Mouse (Mus musculus): ENCODE data around the gene Nagpa. TPM values are rescaled to one million over a fixed set of nuclear protein-coding genes. Genes with fewer than 3 reads are reported as not detected.
A peak's percentile ranks its signal among the peaks of the same experiment; 100 is the strongest.

Nagpa gene
- total and polyA plus RNA-seq, 2 experiments from 2014 or later, result 7.4 to 8.5 TPM

DNA sequence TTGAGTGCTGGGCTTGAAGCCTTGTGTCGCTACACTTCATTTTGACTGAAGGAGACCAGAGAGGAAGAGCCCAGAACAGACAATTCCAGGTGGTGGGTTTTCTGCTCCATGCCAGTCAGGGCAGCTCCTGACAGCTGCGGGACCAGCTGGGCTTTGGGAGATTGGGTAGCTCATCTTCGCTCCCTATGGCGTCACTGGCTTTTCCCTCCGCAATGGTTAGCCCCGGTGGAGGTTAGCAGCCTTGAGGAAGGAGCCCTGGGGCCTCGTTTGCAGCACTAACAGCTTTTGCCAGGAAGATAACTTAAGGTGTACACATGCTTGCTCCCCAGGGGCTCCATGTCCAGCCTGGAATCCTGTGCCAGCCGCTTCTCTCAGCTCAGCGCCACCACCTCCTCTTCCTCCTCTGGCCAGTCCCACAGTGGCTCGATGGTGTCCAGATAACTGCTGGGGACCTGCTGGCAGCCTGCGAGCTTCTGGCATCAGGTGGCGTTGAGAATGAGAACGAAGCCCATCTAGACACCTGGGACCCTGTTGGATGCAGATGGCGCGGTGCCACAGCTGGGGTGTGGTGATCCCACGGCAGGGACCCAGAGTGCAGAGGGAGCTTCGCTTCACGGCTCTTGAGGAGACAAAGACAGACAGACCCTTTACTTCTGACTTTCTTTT, 20.4 kb downstream of the Nagpa start:
- no peak overlapping the region for H3K4me2 ChIP-seq (ENCODE audit: low read depth, low read length)
- TF ChIP-seq CTCF (IDR thresholded peaks at IDR 0.05; ENCODE audit: low read depth), result no peak
- WGBS, result 65% methylated on average over 18 of the region's 18 CpGs
- H3K9ac ChIP-seq (replicated peaks; ENCODE audit: low read length), result no peak overlapping the region
- ATAC-seq (no peak), DNase-seq (ENCODE audit: low spot score) (peak; percentile 20)
- no peaks in the 10 kb centered on the region for H3K4me1 ChIP-seq (ENCODE audit: insufficient read depth, low read length)
- H3K27ac ChIP-seq, result no peak overlapping the region
- no peaks in the 10 kb centered on the region for H3K9me3 ChIP-seq (ENCODE audit: low read length)
- H3K27me3 ChIP-seq (ENCODE audit: insufficient read depth, low read length), result no peaks in the 10 kb centered on the region
- no peak overlapping the region for H3K4me3 ChIP-seq (ENCODE audit: low read length)
- no peaks in the 10 kb centered on the region for H3K36me3 ChIP-seq (ENCODE audit: insufficient read depth, low read length)

DNA sequence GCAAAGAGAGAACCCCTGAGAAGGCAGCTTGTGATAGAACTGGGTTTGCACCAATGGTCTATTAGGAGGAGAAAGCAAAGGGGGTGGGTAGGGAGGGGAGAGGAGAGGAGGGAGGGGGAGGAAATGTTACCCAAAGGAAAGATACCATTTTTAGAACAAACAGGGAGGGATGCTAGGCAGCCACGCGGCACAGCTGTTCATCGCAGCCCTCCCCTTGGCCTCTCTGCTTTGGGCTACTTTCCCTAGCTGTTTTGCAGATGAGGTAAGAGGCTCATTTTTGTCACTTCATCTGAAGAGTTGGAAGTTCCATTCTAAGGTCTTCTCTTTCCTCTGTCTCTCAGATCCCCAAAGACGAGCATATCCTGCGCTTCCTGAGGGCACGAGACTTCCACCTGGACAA, 31.2 kb downstream of the Nagpa start:
- Histone ChIP-seq H3K4me3 (ENCODE audit: low read length) (no peak overlapping the region), H3K27ac (no peak overlapping the region), H3K9me3 (ENCODE audit: low read length) (no peaks in the 10 kb centered on the region), H3K4me1 (ENCODE audit: insufficient read depth, low read length) (no peaks in the 10 kb centered on the region), H3K27me3 (ENCODE audit: insufficient read depth, low read length) (no peaks in the 10 kb centered on the region), H3K4me2 (ENCODE audit: low read depth, low read length) (no peak overlapping the region), H3K9ac (replicated peaks; ENCODE audit: low read length) (no peak overlapping the region), H3K36me3 (ENCODE audit: insufficient read depth, low read length) (no peaks in the 10 kb centered on the region)
- 89% methylated on average over 6 of the region's 6 CpGs for WGBS
- TF ChIP-seq CTCF (IDR thresholded peaks at IDR 0.05; ENCODE audit: low read depth), result no peak
- no peak for DNase-seq (ENCODE audit: low spot score)
- no peak for ATAC-seq

DNA sequence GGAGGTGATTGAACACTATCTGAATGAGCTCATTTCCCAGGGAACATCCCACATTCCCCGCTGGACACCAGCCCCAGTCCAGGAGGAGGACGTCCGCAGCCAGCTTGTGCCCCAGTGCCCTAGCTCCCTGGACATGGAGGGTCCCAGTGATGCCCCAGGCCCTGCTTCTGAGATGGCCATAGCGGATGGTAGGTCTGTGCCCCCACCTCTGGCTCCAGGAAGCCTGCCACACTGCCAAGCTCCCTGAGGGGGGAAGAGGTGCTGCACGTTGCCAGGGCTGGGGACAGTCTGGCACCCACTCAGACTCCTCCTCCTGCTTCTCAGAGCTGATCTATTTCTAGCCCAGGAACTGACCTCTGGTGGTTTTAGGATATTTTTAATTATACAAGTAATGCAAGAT, 35.0 kb downstream of the Nagpa start:
- Histone ChIP-seq H3K4me2 (ENCODE audit: low read depth, low read length) (no peak overlapping the region), H3K36me3 (ENCODE audit: insufficient read depth, low read length) (no peaks in the 10 kb centered on the region), H3K4me1 (ENCODE audit: insufficient read depth, low read length) (no peaks in the 10 kb centered on the region), H3K9ac (replicated peaks; ENCODE audit: low read length) (no peak overlapping the region), H3K27me3 (ENCODE audit: insufficient read depth, low read length) (no peaks in the 10 kb centered on the region), H3K9me3 (ENCODE audit: low read length) (no peaks in the 10 kb centered on the region), H3K27ac (no peak overlapping the region), H3K4me3 (ENCODE audit: low read length) (no peak overlapping the region)
- TF ChIP-seq CTCF (IDR thresholded peaks at IDR 0.05; ENCODE audit: low read depth), result no peak
- DNase-seq (ENCODE audit: low spot score) (no peak), ATAC-seq (no peak)
- 73% methylated on average over 5 of the region's 5 CpGs for WGBS

DNA sequence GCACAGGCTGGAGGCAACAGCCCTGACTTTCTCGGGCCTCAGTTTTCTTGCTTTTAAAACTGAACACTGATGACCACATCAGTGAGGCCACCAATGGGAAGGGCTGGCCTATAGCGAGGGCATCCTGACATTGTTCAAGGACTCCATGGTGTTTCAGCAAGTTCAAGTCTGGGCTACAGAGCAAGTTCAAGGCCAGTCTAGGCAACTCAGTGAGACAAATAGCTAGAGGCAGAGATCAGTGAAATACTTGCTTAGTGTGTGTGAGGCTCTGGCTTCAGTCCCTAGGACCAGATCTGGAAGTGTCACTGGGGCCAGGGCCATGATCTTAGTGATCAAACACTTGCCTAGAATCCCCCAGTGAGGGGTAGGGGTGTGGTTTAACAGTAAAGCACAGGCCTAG, 35.8 kb downstream of the Nagpa start:
- DNase-seq (ENCODE audit: low spot score) (no peak), ATAC-seq (no peak)
- H3K27ac ChIP-seq, result no peak overlapping the region
- H3K9ac ChIP-seq (replicated peaks; ENCODE audit: low read length), result no peak overlapping the region
- H3K27me3 ChIP-seq (ENCODE audit: insufficient read depth, low read length), result no peaks in the 10 kb centered on the region
- no peaks in the 10 kb centered on the region for H3K36me3 ChIP-seq (ENCODE audit: insufficient read depth, low read length)
- H3K9me3 ChIP-seq (ENCODE audit: low read length), result no peaks in the 10 kb centered on the region
- H3K4me3 ChIP-seq (ENCODE audit: low read length), result no peak overlapping the region
- H3K4me2 ChIP-seq (ENCODE audit: low read depth, low read length), result no peak overlapping the region
- H3K4me1 ChIP-seq (ENCODE audit: insufficient read depth, low read length), result no peaks in the 10 kb centered on the region
- no peak for TF ChIP-seq CTCF (IDR thresholded peaks at IDR 0.05; ENCODE audit: low read depth)
- WGBS, result 85% methylated on average over 2 of the region's 2 CpGs

DNA sequence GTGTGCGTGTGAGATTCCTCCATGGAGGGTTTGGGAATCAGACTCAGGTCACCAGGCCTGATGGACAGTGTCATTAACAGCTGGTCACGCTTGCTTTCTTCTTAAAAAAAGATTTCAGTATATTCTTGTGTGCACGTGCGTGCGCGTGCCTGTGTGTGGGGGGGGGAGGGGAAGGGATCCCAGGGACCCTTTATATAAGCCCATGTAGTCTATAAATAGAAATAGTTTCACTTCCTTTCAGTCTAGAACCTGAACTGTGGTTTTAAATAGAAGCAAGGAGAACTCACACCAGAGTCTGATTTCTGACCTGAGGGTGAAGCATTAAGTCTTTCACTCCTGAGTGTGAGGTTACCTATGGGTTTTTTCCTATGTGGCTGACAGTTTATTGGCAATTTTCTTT, 39.5 kb downstream of the Nagpa start:
- DNase-seq (ENCODE audit: low spot score) (no peak), ATAC-seq (no peak)
- H3K4me3 ChIP-seq (ENCODE audit: low read length), result no peak overlapping the region
- no peaks in the 10 kb centered on the region for H3K4me1 ChIP-seq (ENCODE audit: insufficient read depth, low read length)
- H3K27ac ChIP-seq, result no peak overlapping the region
- no peak overlapping the region for H3K4me2 ChIP-seq (ENCODE audit: low read depth, low read length)
- no peaks in the 10 kb centered on the region for H3K9me3 ChIP-seq (ENCODE audit: low read length)
- H3K36me3 ChIP-seq (ENCODE audit: insufficient read depth, low read length), result no peaks in the 10 kb centered on the region
- WGBS, result 56% methylated on average over 6 of the region's 6 CpGs
- H3K27me3 ChIP-seq (ENCODE audit: insufficient read depth, low read length), result no peaks in the 10 kb centered on the region
- no peak overlapping the region for H3K9ac ChIP-seq (replicated peaks; ENCODE audit: low read length)
- no peak for TF ChIP-seq CTCF (IDR thresholded peaks at IDR 0.05; ENCODE audit: low read depth)

DNA sequence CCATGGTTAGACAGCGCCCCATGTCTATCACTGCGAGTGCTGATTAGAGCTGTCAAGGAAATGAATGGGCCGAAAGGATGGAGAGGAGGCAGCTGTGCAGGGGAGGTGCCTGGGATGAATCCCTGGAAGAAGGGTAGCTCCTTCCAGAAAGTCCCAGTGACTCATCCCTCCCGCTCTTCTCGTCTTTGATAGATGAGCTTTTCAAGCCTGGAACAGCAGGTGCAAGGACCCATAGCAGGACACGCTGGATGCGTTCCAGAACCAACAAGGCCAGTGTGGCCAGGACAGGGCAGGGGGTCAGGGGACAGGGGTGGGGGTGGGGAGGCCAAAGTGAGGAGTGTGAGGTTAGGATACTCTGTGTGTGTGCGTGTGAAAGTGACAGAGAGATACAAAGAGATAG, 44.6 kb downstream of the Nagpa start:
- no peak for ATAC-seq
- 76% methylated on average over 8 of the region's 8 CpGs for WGBS

DNA sequence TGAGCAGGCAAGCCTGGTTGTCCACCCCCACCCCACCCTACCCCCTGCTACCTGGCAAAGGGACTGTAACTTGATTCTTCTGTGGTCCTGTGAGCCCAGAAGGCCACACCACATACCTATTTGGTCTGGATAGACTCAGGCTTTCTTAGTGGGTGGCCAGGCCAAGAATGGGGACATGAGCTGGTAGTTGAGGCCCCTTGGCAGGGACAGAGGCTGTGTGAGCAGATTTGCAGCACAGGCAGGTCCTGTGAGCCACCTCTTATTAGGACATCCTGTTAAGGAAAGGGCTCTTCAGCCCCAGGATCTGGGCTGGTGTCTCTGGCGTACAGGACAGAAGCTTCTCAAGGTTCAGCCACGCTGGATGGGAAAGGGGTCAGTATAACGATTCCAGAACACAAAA, 46.7 kb downstream of the Nagpa start:
- no peak overlapping the region for H3K4me3 ChIP-seq (ENCODE audit: low read length)
- no peaks in the 10 kb centered on the region for H3K36me3 ChIP-seq (ENCODE audit: insufficient read depth, low read length)
- H3K27ac ChIP-seq, result no peak overlapping the region
- ATAC-seq, result no peak
- TF ChIP-seq CTCF (IDR thresholded peaks at IDR 0.05; ENCODE audit: low read depth), result no peak
- no peak overlapping the region for H3K4me2 ChIP-seq (ENCODE audit: low read depth, low read length)
- H3K27me3 ChIP-seq (ENCODE audit: insufficient read depth, low read length), result no peaks in the 10 kb centered on the region
- H3K4me1 ChIP-seq (ENCODE audit: insufficient read depth, low read length), result no peaks in the 10 kb centered on the region
- no peaks in the 10 kb centered on the region for H3K9me3 ChIP-seq (ENCODE audit: low read length)
- no peak overlapping the region for H3K9ac ChIP-seq (replicated peaks; ENCODE audit: low read length)
- no peak for DNase-seq (ENCODE audit: low spot score)
- WGBS, result 94% methylated on average over 3 of the region's 3 CpGs

More for the DNA sequence above, 44.6 kb downstream of the Nagpa start:
- H3K9me3 ChIP-seq (ENCODE audit: low read length), result no peaks in the 10 kb centered on the region
- no peak overlapping the region for H3K4me2 ChIP-seq (ENCODE audit: low read depth, low read length)
- TF ChIP-seq CTCF (IDR thresholded peaks at IDR 0.05; ENCODE audit: low read depth), result no peak
- DNase-seq (ENCODE audit: low spot score), result no peak
- H3K9ac ChIP-seq (replicated peaks; ENCODE audit: low read length), result no peak overlapping the region
- no peak overlapping the region for H3K27ac ChIP-seq
- H3K4me1 ChIP-seq (ENCODE audit: insufficient read depth, low read length), result no peaks in the 10 kb centered on the region
- no peaks in the 10 kb centered on the region for H3K36me3 ChIP-seq (ENCODE audit: insufficient read depth, low read length)
- H3K4me3 ChIP-seq (ENCODE audit: low read length), result no peak overlapping the region
- no peaks in the 10 kb centered on the region for H3K27me3 ChIP-seq (ENCODE audit: insufficient read depth, low read length)
